Mouse (Mus musculus) CH12.LX (cell line): Measurements from ENCODE around the gene Slc7a7. TPM values are rescaled to one million over a fixed set of nuclear protein-coding genes. Genes with fewer than 3 reads are reported as not detected.

ENCODE experiments used
- DNase-seq: peaks from one replicate; pipeline ENCODE4 v3.0.0-alpha.2; 2013; ENCODE audit errors: extremely low read depth
- H3K27ac ChIP-seq: 2 replicates; pipeline ENCODE4 v1.5.1; 2012; ENCODE audit warnings: low read depth, mild to moderate bottlenecking, control low read depth, moderate library complexity; ENCODE audit not compliant: insufficient read depth
- H3K27me3 ChIP-seq: replicated peaks from 2 replicates; pipeline ENCODE3; 2012; ENCODE audit warnings: inconsistent platforms
- H3K36me3 ChIP-seq, 2 experiments: replicated peaks in 1 of 2; 2 replicates each; pipeline versions ENCODE3 to v1.6.1; 2012; ENCODE audit warnings: inconsistent platforms in 1 of 2, low read length in 1 of 2, mild to moderate bottlenecking in 1 of 2, mixed read lengths in 1 of 2, moderate library complexity in 1 of 2; ENCODE audit not compliant: control insufficient read depth in 1 of 2, insufficient read depth in 1 of 2
- H3K4me1 ChIP-seq, 2 experiments: 2 replicates each; pipeline ENCODE4 v1.6.1; 2012; ENCODE audit warnings: inconsistent platforms in 1 of 2, moderate library complexity in 1 of 2; ENCODE audit not compliant: insufficient read depth in 2 of 2, control insufficient read depth in 1 of 2
- H3K4me2 ChIP-seq: 2 replicates; pipeline ENCODE4 v1.6.1; 2012; ENCODE audit warnings: low read depth, mild to moderate bottlenecking, control low read depth; ENCODE audit not compliant: poor library complexity, insufficient read depth, severe bottlenecking
- H3K4me3 ChIP-seq, 3 experiments: fragments of 150-350 bp in 1 of 3; sonication (generic) in 1 of 3; replicated peaks in 1 of 3; 2 replicates each; pipeline versions ENCODE3 to v1.5.1; 2011 to 2012; ENCODE audit warnings: low read depth in 2 of 3, low read length in 2 of 3, mild to moderate bottlenecking in 2 of 3, moderate library complexity in 2 of 3, control low read depth in 1 of 3, improper control_type of control experiment in 1 of 3, inconsistent platforms in 1 of 3, mixed read lengths in 1 of 3; ENCODE audit not compliant: poor library complexity in 1 of 3
- H3K79me2 ChIP-seq: replicated peaks from 2 replicates; pipeline ENCODE4 v1.6.1; 2012; ENCODE audit warnings: mild to moderate bottlenecking, moderate library complexity; ENCODE audit not compliant: control insufficient read depth, poor library complexity, insufficient read depth, severe bottlenecking; ENCODE audit errors: extremely low read depth
- H3K9ac ChIP-seq: 2 replicates; pipeline ENCODE4 v1.6.1; 2012; ENCODE audit warnings: low read depth, mild to moderate bottlenecking, control low read depth, moderate library complexity; ENCODE audit not compliant: insufficient read depth
- H3K9me3 ChIP-seq: replicated peaks from 2 replicates; pipeline ENCODE3; 2012; ENCODE audit warnings: low read length, inconsistent platforms, mixed read lengths
- CHD1 ChIP-seq: IDR thresholded peaks from 2 replicates; pipeline ENCODE4 v1.6.1; 2012; ENCODE audit warnings: low read depth, low read length, improper control_type of control experiment, inconsistent platforms
- CHD2 ChIP-seq: IDR thresholded peaks from 2 replicates; pipeline ENCODE4 v1.6.1; 2011; ENCODE audit warnings: low read length, improper control_type of control experiment
- CTCF ChIP-seq, 2 experiments: IDR thresholded peaks in 1 of 2; conservative IDR thresholded peaks in 1 of 2; 2 replicates each; pipeline ENCODE4 v1.5.1; 2011 to 2012; ENCODE audit warnings: low read depth in 2 of 2, low read length in 2 of 2, improper control_type of control experiment in 1 of 2, inconsistent platforms in 1 of 2, mild to moderate bottlenecking in 1 of 2, moderate library complexity in 1 of 2
- E2F4 ChIP-seq: IDR thresholded peaks from 2 replicates; pipeline ENCODE4 v1.6.1; 2011; ENCODE audit warnings: low read depth, low read length, improper control_type of control experiment; ENCODE audit not compliant: insufficient replicate concordance
- ELF1 ChIP-seq: IDR thresholded peaks from 2 replicates; pipeline ENCODE4 v1.6.1; 2014; ENCODE audit warnings: low read depth, mild to moderate bottlenecking, inconsistent platforms, low read length, improper control_type of control experiment
- GABPA ChIP-seq: IDR thresholded peaks from 2 replicates; pipeline ENCODE4 v1.6.1; 2012; ENCODE audit warnings: low read depth, low read length, improper control_type of control experiment, inconsistent platforms; ENCODE audit not compliant: insufficient replicate concordance
- HCFC1 ChIP-seq: IDR thresholded peaks from 2 replicates; pipeline ENCODE4 v1.6.1; 2012; ENCODE audit warnings: low read depth, mild to moderate bottlenecking, inconsistent platforms, low read length, improper control_type of control experiment
- JUND ChIP-seq: conservative IDR thresholded peaks from 2 replicates; pipeline ENCODE4 v1.6.1; 2011; ENCODE audit warnings: low read depth, low read length, improper control_type of control experiment
- KAT2A ChIP-seq: IDR thresholded peaks from 2 replicates; pipeline ENCODE4 v1.6.1; 2012; ENCODE audit warnings: low read length, improper control_type of control experiment, inconsistent platforms; ENCODE audit not compliant: insufficient replicate concordance
- MAFK ChIP-seq: IDR thresholded peaks from 2 replicates; pipeline ENCODE4 v1.6.1; 2011; ENCODE audit warnings: low read length, improper control_type of control experiment; ENCODE audit not compliant: insufficient replicate concordance
- MAX ChIP-seq: IDR thresholded peaks from 2 replicates; pipeline ENCODE4 v1.6.1; 2011; ENCODE audit warnings: low read length, improper control_type of control experiment
- MYC ChIP-seq: IDR thresholded peaks from 2 replicates; pipeline ENCODE4 v1.6.1; 2011; ENCODE audit warnings: low read depth, mild to moderate bottlenecking, improper control_type of control experiment, low read length
- NELFE ChIP-seq: IDR thresholded peaks from 2 replicates; pipeline ENCODE4 v1.6.1; 2011; ENCODE audit warnings: low read depth, low read length, improper control_type of control experiment
- NRF1 ChIP-seq: IDR thresholded peaks from 2 replicates; pipeline ENCODE4 v1.6.1; 2014; ENCODE audit warnings: low read depth, mild to moderate bottlenecking, inconsistent platforms, low read length, improper control_type of control experiment, moderate library complexity
- POLR2A ChIP-seq: IDR thresholded peaks from 2 replicates; pipeline ENCODE4 v1.6.1; 2011; ENCODE audit warnings: low read depth, mild to moderate bottlenecking, improper control_type of control experiment, low read length
- POLR2AphosphoS2 ChIP-seq: IDR thresholded peaks from 2 replicates; pipeline ENCODE4 v1.6.1; 2011; ENCODE audit warnings: low read depth, low read length, improper control_type of control experiment
- RAD21 ChIP-seq: IDR thresholded peaks from 2 replicates; pipeline ENCODE4 v1.6.1; 2011; ENCODE audit warnings: low read depth, mild to moderate bottlenecking, low read length, improper control_type of control experiment, moderate library complexity
- RCOR1 ChIP-seq: conservative IDR thresholded peaks from 2 replicates; pipeline ENCODE4 v1.6.1; 2012; ENCODE audit warnings: low read depth, mild to moderate bottlenecking, inconsistent platforms, low read length, improper control_type of control experiment
- SIN3A ChIP-seq: IDR thresholded peaks from 2 replicates; pipeline ENCODE4 v1.6.1; 2012; ENCODE audit warnings: low read length, improper control_type of control experiment, inconsistent platforms
- SMC3 ChIP-seq: IDR thresholded peaks from 2 replicates; pipeline ENCODE4 v1.6.1; 2011; ENCODE audit warnings: low read depth, low read length, improper control_type of control experiment
- ZKSCAN1 ChIP-seq: IDR thresholded peaks from 2 replicates; pipeline ENCODE4 v1.6.1; 2012; ENCODE audit warnings: low read depth, inconsistent platforms, low read length, improper control_type of control experiment, borderline replicate concordance
- ZNF384 ChIP-seq: IDR thresholded peaks from 2 replicates; pipeline ENCODE4 v1.6.1; 2012; ENCODE audit warnings: low read depth, low read length, improper control_type of control experiment, inconsistent platforms
- dilution Hi-C: fragments of 300-500 bp; cut with MboI; formaldehyde crosslinking; loops from 2 replicates; pipeline ENCODE4 v1.14.3; 2020; ENCODE audit warnings: low sequenced_read_pairs; ENCODE audit not compliant: extremely low pct_unique_long_range_greater_than_20kb, extremely low pct_ligation_motif_present
- in situ Hi-C: fragments of 300-500 bp; cut with MboI; formaldehyde crosslinking; loops from 3 replicates; pipeline ENCODE4 v1.14.3; 2019; ENCODE audit warnings: low sequenced_read_pairs, low pct_ligation_motif_present, low pct_unique_long_range_greater_than_20kb, mixed read lengths
- polyA plus RNA-seq: library from polyadenylated mRNA; unstranded; fragments of >175 nt; gene quantifications from 2 replicates; pipeline ENCODE4 v1.2.1, GENCODE M21; 2012; ENCODE audit warnings: low read depth; ENCODE audit not compliant: insufficient read length
- total RNA-seq, 2 experiments: library from RNA; depleted of rRNA; stranded (reverse); fragments of 300-350 nt in 1 of 2; fragments of >200 nt in 1 of 2; gene quantifications; 2 replicates each; pipeline ENCODE4 v1.2.3; 2012 to 2014

The Slc7a7 gene
- total and polyA plus RNA-seq, 3 experiments: 27.8 to 50.4 (median 45.4) TPM

DNA sequence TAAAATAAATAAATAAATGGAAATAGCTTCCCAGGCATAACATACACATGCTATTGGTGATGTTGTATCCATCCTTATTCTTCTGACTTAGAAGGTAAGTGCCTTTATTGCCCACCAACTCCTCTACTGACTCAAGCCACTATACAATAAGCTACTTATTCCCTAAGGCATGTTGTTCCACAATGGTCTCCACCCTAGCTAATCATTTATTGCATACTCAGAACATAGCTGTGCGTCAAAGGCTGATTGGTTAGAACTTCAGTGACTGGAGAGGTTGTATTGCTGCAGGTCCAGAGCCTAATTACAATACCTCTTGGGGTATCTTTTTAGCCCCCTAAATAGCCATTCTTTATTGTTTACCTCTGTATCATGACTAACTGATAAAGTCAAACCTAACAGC, 86.4 kb downstream of the Slc7a7 start:
- DNase-seq: no peak
- Histone ChIP-seq H3K27ac (no peak overlapping the region), H3K9me3 (no peaks in the 10 kb centered on the region), H3K4me3 (no peak overlapping the region), H3K4me1 (no peaks in the 10 kb centered on the region; a peak in 1 of 4 replicates), H3K9ac (no peak overlapping the region), H3K79me2 (no peaks in the 10 kb centered on the region), H3K4me2 (no peak overlapping the region), H3K36me3 (no peaks in the 10 kb centered on the region), H3K27me3 (no peaks in the 10 kb centered on the region)
- in situ Hi-C loops: no loop called here
- TF ChIP-seq CHD2 (no peak), CHD1 (no peak), ELF1 (no peak), SIN3A (no peak)
- dilution Hi-C loops: no loop called here

DNA sequence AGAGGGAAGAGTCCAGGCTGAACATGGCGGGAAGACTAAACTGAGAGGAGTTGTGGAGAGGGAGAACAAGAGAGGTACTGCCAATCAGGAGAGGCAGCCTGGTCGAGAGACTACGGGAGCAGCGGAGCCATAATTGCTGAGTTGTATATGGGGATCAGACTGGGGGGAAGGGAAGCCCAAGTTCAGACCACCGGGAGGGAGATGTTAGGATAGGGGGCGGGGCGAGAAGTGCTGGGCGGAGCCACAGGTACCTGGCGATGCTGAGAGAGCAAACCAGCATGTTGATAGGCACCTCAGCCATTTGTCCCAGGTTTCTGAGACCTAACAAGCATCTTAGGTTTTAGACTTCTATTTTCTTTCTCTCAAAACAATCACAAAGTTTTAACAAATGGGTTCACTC, 88.4 kb downstream of the Slc7a7 start:
- in situ Hi-C loops: loop anchor here (10.0 kb wide), 1 partner anchor 64 kb away; no protein-coding TSS in a partner anchor
- no peaks in the 10 kb centered on the region for H3K79me2 ChIP-seq

DNA sequence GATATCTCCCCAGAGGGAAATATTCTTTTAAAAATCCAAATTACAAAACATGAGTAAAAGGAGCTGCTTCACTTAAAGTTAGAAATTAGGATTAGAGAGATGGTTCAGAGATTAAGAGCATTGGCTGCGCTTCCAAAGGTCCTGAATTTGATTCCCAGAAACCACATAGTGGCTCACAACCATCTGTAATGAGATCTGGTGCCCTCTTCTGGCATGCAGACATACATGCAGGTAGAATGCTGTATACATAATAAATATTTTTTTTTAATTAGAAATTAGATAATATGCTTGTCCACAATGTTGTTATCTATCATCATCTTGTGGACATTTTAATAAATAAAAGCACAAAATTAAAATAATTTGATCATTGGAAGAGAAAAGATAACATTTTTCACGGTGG, 89.0 kb downstream of the Slc7a7 start:
- no peaks in the 10 kb centered on the region for H3K36me3 ChIP-seq
- no peaks in the 10 kb centered on the region for H3K27me3 ChIP-seq
- in situ Hi-C loops (loop anchor here (10.0 kb wide), 1 partner anchor 64 kb away; no protein-coding TSS in a partner anchor), dilution Hi-C loops (no loop called here)
- H3K27ac ChIP-seq: no peak overlapping the region
- DNase-seq: no peak
- peak in 1 of 2 experiments; percentile 48; a peak in 3 of 4 replicates for TF ChIP-seq CTCF (conservative IDR thresholded peaks at IDR 0.05 in 1 of 2, IDR thresholded peaks at IDR 0.05 in 1 of 2; ENCODE audit: low read depth in 2 of 2, low read length in 2 of 2)
- TF ChIP-seq RAD21: peak; percentile 30
- peak; percentile 52 for TF ChIP-seq SMC3
- no peak for TF ChIP-seq E2F4
- no peak for TF ChIP-seq POLR2AphosphoS2
- no peak overlapping the region for H3K4me3 ChIP-seq
- no peaks in the 10 kb centered on the region for H3K9me3 ChIP-seq
- no peaks in the 10 kb centered on the region; a peak in 1 of 4 replicates for H3K4me1 ChIP-seq
- no peak overlapping the region for H3K9ac ChIP-seq
- H3K79me2 ChIP-seq: no peaks in the 10 kb centered on the region
- H3K4me2 ChIP-seq: no peak overlapping the region

More for the DNA sequence above, 88.4 kb downstream of the Slc7a7 start:
- Histone ChIP-seq H3K4me1 (no peaks in the 10 kb centered on the region; a peak in 1 of 4 replicates), H3K27me3 (no peaks in the 10 kb centered on the region), H3K9ac (no peak overlapping the region), H3K4me3 (no peak overlapping the region), H3K36me3 (no peaks in the 10 kb centered on the region), H3K4me2 (no peak overlapping the region), H3K9me3 (no peaks in the 10 kb centered on the region), H3K27ac (no peak overlapping the region)
- DNase-seq: no peak
- dilution Hi-C loops: no loop called here
- no peak for TF ChIP-seq RAD21
- TF ChIP-seq HCFC1: no peak
- TF ChIP-seq NRF1: no peak
- TF ChIP-seq MYC: no peak
- no peak for TF ChIP-seq KAT2A
- no peak for TF ChIP-seq CHD2
- no peak for TF ChIP-seq MAFK
- no peak for TF ChIP-seq MAX
- TF ChIP-seq ZNF384: no peak
- no peak for TF ChIP-seq JUND
- TF ChIP-seq POLR2A: no peak
- no peak for TF ChIP-seq NELFE
- no peak for TF ChIP-seq RCOR1
- TF ChIP-seq ZKSCAN1: no peak
- TF ChIP-seq GABPA: no peak
